Mouse (Mus musculus) layer of hippocampus, adult 2 months (tissue): ENCODE results near the gene Rab40c. TPM values are rescaled to one million over a fixed set of nuclear protein-coding genes. Genes with fewer than 3 reads are reported as not detected.

Experiments
- DNase-seq, 2 experiments: peaks; one replicate each; pipeline ENCODE4 v3.0.0; 2022; ENCODE audit warnings: low spot score in 2 of 2
- H3K27ac ChIP-seq: fragments of 200-600 bp; 2 replicates; pipeline ENCODE4 v1.8.1; 2022
- H3K4me3 ChIP-seq: fragments of 200-600 bp; 2 replicates; pipeline ENCODE4 v1.8.1; 2022; ENCODE audit warnings: mild to moderate bottlenecking
- CTCF ChIP-seq: fragments of 200-600 bp; conservative IDR thresholded peaks from 2 replicates; pipeline ENCODE4 v1.8.1; 2022; ENCODE audit warnings: antibody characterized with exemption, mild to moderate bottlenecking, moderate library complexity
- total RNA-seq, 2 experiments: library from RNA; stranded (reverse); gene quantifications; 2 replicates each; pipeline ENCODE4 v1.2.3; 2021

The Rab40c gene
- total RNA-seq, 2 experiments from 2014 or later: 50.1 to 51.1 TPM

DNA sequence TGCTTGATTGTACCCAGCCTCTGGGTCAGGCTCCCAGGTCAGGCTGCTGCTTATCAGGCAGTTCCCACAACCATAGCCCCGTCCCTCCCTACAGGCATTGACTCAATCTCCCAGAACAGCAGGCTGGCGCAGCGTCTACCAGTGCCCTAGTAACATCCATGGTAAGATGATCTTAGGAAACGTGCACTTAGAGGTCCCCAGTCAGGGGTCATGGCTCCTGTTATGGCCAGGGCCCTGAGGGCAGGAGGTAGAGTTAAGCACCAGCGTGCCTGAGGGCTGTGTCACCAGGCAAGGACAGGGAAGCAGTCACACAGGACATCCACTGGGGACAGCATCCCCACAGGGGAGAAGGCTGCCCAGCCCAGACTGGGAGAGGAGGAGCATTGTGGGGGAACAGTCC, 37.2 kb downstream of the Rab40c start:
- Histone ChIP-seq H3K4me3 (no peak overlapping the region), H3K27ac (peak overlapping the region; percentile 67)
- no peak for DNase-seq
- peak; percentile 46 for TF ChIP-seq CTCF

GRCm38 (mm10) chr17:25881691-25882090, 37.8 kb downstream of the Rab40c start:
- no peak for TF ChIP-seq CTCF
- peak overlapping the region; percentile 67 for H3K27ac ChIP-seq
- no peak overlapping the region for H3K4me3 ChIP-seq
- no peak for DNase-seq

GRCm38 (mm10) chr17:25880913-25881641, 38.5 kb downstream of the Rab40c start:
- Histone ChIP-seq H3K27ac (peak overlapping the region; percentile 67), H3K4me3 (no peak overlapping the region)
- no peak for TF ChIP-seq CTCF
- no peak for DNase-seq

DNA sequence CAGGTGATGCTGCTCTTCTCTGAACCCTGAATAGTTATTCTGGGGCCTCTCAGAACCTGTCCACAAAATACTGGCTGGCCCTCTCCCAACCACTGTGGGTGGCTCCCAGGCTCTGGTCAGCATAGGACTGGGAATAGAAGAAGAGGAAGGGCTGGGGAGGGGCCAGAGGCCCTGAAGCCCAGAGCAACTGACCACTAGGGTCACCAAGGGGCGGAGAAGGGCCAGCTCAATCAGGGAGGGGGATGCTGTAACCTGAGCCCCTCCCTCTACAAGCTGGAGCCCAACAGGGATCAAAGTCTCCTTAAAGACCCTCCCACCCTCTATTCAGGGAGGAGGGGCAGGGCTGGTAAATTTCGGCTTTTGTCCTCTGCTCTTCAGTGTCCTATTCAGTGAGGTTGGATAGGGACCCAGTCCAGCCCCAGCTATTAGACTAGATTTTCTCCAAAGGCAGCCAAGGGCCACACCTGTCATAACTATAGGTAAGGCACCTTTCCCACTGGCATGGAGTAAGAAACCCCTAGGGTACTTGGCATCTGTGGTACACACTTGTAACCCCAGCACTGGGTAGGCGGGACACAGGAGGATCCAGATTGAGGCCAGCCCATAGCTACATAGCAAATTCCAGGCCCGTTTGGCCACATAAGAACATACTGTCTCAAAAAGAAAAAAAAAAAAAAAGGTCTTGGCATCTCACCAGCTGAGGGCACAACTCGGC, 39.2 kb downstream of the Rab40c start, which contains the start of gene Wfikkn1:
Gene Wfikkn1 (minus strand): TSS at position 663 of the 715 bp plus-strand sequence.
- TF ChIP-seq CTCF: no peak
- peak within 1 kb of the TSS; percentile 67 for H3K27ac ChIP-seq
- no peak within 1 kb of the TSS for H3K4me3 ChIP-seq
- no peak for DNase-seq

DNA sequence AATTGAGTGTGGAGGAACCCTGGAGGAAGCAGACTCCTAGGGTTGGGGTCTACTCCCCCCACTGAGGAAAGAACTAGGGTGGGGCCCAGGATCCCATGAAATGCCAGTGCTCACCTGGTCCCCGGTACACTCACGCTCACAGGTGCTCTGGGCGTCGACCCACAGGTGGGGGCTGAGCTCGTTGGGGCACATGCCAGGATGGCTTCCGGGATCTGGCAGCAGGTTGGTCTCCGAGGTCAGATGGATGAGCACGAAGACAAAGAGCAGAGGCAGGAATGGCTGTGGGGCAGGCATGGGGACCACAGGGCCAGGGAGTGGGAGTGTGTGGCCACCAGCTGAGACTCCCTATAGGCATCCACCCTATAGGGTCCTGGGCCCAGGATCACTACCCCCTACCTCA, 39.8 kb downstream of the Rab40c start:
- TF ChIP-seq CTCF: no peak
- Histone ChIP-seq H3K4me3 (no peak overlapping the region), H3K27ac (peak overlapping the region; percentile 67; the same call in 1 of the 2 replicates)

DNA sequence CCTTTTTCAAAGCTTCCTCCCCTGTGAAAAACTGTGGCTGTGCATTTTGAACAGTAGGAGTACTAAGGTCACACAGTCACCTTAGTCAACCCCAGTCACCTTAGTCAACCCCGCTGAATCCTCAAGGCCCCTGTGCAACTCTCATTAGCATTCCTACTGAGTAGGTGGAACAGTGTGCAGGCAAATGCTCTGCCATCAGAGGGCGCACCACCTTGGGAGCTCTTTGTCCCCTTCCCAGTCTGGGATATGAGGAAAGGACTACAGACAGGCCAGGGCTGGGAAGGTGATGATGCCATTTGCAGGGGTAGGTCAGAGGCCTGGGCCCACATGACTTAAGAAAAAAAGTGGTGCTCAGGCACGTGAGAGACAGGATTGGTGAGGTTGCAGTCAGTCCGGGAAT, 40.3 kb downstream of the Rab40c start:
- DNase-seq: no peak
- Histone ChIP-seq H3K4me3 (no peak overlapping the region), H3K27ac (no peak overlapping the region)
- peak; percentile 83 for TF ChIP-seq CTCF

More for the DNA sequence above, 39.8 kb downstream of the Rab40c start:
- DNase-seq: no peak

DNA sequence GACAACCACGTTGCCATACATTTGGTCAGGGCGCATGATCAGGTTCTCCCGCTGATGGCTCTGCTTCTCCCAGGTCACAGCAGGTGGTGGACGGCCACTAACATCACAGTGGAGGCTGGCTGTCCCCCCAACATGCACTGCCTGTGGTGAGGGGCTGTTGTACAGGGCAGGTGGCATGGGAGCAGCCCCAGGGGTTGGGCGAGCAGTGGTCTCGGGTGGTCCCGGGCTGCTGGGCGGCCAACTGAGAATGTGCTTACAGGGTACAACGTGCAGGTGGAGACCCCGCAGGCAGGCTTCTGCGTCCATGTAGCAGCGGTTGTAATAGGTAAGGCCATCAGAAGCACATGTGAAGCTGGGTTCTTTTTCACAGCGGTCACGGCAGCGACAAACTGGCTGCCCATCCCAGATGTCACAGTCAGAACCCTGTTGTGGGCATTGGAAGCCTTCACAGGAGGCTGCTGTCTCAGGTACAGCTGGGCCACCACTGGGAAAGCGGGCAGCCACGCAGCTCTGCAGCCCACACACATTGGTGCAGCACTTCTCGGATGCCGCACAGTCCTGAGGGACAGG, 40.8 kb downstream of the Rab40c start:
- DNase-seq: no peak

DNA sequence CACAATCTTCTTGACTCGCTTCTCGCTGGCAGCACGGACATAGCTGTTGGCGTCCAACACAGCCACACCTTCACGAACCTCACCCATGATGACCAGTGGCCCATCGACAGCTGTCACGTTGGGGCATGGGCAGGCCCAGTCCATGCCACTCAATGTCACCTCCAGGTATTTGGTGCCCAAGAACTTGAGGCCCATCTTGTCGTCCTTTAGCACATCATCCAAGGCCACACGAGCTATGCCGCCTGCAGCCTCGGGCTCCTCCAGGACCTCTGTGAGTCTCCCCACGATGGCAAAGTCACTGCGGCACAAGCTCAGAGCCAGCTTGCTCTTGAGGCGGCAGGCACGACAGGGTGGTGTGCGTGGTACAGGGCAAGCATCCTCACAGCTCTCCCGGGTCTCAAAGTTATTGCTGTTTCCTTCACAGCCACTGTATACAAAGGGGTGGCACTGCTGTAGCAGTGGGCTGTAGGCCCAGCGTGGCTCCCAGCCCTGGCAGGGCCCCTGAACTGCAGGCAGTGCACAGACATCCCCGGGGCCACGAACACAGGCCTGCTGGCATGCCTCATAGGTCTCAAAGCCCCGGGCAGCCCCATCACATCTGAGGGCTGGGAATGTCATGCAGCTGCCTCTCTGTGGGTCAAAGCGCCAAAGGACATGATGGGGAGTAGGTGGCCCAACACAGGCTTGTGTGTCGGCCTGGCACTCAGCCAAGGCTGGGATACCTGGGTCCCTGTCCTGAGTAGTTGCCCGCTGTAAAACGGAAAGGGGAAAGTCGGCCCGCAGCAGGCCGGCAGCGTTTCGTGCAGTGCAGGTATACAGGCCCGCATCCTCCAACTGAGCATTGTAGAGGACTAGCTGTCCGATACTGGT, 41.6 kb downstream of the Rab40c start:
- no peak for DNase-seq
- H3K4me3 ChIP-seq: no peak overlapping the region
- no peak for TF ChIP-seq CTCF
- H3K27ac ChIP-seq: no peak overlapping the region

More for the DNA sequence above, 40.8 kb downstream of the Rab40c start:
- Histone ChIP-seq H3K4me3 (no peak overlapping the region), H3K27ac (no peak overlapping the region)
- no peak for TF ChIP-seq CTCF

DNA sequence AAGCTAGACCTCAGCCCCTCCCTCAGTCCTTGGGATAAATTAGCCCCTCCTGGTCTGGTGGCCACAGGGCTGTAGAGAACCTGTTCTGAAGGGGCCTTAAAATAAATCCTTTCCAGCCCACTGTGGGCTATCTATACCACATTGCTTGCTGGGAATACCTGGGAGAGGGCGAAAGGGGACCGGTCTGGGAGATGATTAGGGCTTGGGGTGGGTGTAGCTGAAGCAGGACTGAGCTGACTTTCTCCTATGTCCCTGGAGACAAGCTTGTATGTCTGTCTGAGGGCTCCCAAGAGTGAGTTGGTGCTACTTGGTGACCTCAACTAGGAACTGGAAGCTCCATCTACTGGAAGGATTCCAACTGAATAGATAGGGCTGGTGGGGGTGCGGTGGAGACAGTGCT, 42.5 kb downstream of the Rab40c start:
- no peak for DNase-seq
- H3K4me3 ChIP-seq: no peak overlapping the region
- TF ChIP-seq CTCF: no peak
- H3K27ac ChIP-seq: no peak overlapping the region

DNA sequence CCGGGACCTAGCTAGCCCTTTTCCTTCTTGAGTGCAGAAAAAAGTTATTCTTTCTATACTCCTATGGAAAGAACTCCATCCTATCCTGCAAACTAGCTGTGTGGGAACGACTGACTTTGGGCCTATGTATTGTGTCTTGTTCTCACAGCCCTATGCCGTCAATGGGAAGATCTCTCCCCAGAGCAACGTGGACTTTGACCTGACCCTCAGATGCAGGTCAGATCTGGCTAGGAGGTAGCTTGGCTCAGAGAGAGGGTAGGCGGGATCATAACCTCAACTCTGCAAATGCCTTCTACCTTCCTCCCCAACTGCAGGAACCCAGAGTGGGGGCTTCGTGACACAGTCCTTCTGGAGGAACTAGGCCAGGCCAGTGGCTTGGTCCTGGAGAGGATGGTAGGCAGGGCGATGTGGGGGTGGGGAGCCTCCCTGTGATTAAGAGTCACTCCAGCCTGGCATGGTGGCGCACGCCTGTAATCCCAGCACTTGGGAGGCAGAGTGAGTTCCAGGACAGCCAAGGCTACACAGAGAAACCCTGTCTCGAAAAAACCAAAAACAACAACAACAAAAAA, 43.1 kb downstream of the Rab40c start:
- no peak for TF ChIP-seq CTCF
- DNase-seq: no peak
- Histone ChIP-seq H3K4me3 (peak overlapping the region; percentile 99), H3K27ac (peak overlapping the region; percentile 97)

GRCm38 (mm10) chr17:25875171-25876136, 44.1 kb downstream of the Rab40c start:
- Histone ChIP-seq H3K27ac (peak overlapping the region; percentile 97), H3K4me3 (peak overlapping the region; percentile 99)
- peak; percentile 92 to 94 for DNase-seq
- TF ChIP-seq CTCF: peak; percentile 55
